Mouse (Mus musculus): Measurements from ENCODE around the gene Trip10.

DNA sequence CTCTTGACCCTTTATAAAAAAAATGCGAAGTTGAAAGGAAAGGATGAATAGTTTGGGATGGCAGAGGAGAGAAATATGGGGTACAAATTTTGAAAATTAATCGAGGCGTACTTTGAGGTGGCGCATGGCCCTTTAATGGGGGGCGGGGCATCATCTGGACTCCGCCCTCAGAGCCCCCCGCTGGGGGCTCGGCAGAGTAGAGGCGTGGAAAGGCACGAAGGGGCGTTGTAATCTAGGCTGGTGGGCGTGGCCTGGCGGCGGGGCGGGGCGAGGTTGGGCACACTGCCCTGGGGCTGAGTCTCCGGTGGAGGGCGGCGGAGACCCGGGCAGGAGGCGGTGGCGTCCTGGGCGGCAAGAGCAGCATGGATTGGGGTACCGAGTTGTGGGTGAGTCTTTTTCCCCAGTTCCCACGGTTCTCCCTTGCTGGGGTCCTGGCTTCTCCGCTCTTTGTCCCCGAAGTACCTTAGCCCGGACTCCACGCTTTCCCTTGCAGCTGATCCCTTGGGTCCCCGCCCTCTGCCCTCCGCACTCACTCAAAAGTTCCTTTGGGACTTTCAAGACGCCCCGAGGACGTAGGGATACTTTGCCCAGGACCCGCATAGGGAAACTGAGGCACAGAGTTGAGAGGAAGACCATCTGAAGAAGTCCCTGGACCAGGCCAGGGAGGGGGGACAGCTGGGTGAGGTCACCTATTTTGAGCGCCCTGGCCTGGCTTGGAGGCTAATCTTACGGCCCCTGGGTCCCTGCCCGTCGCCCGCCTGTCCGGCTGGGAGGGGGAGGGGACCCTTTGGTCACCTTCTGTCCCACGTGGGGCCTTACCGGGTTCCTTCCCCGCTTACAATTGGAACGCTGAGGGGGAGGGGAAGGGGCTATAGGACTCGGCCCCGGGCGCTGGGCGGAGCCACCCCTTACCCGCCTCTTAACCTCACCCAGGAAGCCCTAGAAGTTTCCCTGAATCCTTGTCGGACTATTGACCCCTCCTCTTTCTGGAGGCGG lies at the start of gene Trip10:
- TF ChIP-seq CTCF (IDR thresholded peaks at IDR 0.05; ENCODE audit: borderline replicate concordance, extremely low read depth, insufficient read depth, insufficient read length) (no peak), POLR2A (IDR thresholded peaks at IDR 0.05; ENCODE audit: borderline replicate concordance, extremely low read depth, insufficient read depth, insufficient read length, poor library complexity, severe bottlenecking) (peak; percentile 62; the same call in 1 of the 2 replicates)

Data from brain, embryonic 14.5 days (tissue).